Mouse (Mus musculus) MEL-GATA-1-ER (cell line): ENCODE measurements around the gene Gltp.

Experiments used
- DNase-seq: peaks from one replicate; pipeline ENCODE4 v3.0.0-alpha.2; 2012; ENCODE audit warnings: low read depth; ENCODE audit errors: extremely low read depth

Gltp gene

DNA sequence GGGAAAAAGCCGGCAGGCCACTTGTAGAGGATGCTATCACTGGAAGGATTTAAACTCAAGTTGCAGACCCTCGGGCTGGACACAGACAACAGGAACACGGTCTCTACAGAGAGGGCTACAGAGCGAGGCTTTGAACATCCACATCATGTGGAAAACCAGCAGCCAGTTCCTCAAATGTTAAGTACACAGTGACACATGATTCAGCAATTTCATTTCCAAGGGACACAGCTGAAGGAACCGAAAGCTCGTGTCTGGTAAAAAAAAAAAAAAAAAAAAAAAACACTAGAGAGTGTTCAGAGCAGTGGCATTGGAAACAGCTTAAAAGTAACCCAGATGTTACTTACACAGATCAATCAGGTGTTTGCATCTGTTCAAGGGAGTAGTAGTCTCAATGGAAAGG lies 29.8 kb downstream of the Gltp start:
- DNase-seq: peak; percentile 47

DNA sequence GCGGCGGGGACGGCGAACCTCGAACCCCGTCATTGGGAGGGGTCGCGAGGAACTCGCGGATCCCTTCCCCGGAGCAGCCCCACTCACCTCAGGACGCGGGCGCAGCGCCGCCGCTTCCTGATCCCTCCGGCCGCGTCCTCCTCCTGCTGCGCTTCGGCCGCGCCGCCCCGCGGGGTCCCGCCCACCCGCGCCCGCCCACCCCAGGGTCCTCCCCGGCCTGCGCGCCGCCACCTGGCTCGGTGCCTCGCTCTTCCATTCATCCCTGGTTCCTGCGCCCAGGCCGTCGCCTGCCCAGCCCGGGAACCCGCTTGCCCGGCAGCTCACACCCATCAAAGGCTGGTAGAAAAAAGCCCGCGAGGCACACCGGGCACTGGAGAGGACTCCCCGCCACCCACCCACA lies 32.5 kb downstream of the Gltp start, which contains the start of gene Trpv4:
Trpv4 (minus strand) TSS at position 167 of the 400 bp plus-strand sequence.
- DNase-seq: no peak

DNA sequence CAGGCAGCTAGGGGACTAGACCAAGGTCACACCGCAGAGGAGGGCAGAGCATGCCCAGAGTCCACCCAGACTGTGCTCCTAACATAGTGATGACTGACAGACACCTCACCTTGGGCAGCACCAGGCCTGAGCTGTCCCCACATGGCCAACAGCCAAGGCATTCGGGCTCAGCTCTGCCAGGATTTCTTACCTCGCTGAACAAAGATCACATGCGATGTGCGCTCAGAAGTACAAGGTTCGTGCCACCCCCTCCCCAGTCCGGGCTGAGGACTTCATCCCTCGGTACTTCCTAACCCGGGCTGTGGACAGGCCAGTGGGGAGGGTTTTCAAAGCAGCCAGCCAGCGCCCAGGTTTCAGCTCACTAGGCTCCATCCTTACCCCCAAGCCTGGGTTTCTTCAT lies 33.4 kb downstream of the Gltp start:
- DNase-seq: no peak

DNA sequence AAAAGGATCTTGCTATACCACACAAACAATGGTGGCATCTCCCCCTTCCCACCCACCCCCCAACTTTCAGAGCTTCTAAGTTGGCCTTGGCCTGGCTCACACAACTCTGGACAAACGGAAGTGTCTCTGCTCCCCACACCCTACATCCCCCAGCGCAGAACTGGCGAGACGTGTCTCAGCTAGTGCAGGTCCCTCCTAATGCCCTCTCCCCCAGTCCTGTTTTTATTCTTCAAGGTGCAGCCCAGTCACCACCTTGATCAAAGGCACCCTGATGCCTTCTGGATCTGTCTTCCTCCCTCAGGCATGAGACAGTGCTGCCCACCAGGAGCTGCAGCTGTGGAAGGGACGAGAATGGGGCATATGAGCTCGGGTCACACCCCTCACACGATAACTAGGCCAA lies 34.5 kb downstream of the Gltp start:
- DNase-seq: no peak

GRCm38 (mm10) chr5:114655721-114656120 lies 35.1 kb downstream of the Gltp start:
- DNase-seq: no peak

- DNase-seq: no peak
Measured at GRCm38 (mm10) chr5:114653656-114654437, 36.9 kb downstream of the Gltp start.

DNA sequence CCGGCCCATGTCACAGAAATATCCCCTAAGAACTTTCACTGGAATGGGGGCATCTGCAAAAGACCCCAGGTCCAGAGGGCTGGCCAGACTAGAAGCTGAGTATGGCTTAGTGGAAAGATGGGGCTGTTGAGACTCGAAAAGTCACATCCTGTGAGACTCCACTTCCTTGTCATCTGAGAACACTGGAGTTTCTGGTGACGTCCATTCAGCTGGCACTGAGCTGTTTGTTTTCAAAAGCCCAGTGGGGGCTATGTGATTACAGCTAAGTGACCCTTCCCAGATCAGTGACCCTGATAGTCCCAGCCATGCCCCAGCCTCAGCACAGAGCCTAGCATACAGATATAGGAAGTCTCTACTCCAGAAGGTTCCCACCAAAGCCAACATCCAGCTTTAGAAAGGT lies 39.3 kb downstream of the Gltp start:
- no peak for DNase-seq

GRCm38 (mm10) chr5:114651002-114651401 lies 39.8 kb downstream of the Gltp start:
- no peak for DNase-seq

GRCm38 (mm10) chr5:114648728-114649311 lies 42.0 kb downstream of the Gltp start:
- no peak for DNase-seq

DNA sequence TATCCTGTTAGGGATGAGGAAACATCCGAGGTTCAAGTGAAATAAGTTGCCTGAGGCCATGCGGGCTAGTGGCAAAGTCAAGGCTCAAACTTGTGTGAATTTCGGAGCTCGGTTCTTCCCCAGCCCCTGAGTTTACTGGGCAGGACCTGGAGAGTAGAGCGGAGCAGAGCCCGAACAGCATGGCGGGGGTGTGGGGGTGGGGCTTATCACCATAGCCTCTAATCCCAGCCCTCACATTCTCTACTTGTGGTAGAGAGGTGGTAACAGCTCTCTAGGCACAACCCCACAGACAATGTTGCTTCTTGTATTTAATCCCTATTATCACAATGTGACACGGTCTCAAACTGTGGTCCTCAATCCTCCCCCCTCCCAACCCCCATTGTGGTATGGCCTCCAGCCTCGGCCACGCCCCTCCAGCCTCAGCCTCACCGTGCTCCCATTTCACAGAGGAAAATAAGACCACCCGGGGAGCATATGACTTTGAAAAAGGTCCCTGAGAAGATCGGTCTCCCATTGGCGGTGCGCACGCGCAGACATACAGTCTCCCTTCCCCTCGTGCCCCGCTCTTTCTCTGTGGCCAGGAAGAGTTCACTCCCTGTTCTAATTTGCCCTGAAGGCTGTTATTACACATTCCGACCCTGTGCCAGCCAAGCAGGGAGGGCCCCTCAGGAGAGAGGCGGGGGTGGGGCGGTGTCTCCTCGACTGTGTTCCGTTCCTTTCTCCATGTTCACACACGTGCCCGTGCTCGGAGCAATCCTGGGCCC lies 43.4 kb downstream of the Gltp start:
- DNase-seq: peak; percentile 66

DNA sequence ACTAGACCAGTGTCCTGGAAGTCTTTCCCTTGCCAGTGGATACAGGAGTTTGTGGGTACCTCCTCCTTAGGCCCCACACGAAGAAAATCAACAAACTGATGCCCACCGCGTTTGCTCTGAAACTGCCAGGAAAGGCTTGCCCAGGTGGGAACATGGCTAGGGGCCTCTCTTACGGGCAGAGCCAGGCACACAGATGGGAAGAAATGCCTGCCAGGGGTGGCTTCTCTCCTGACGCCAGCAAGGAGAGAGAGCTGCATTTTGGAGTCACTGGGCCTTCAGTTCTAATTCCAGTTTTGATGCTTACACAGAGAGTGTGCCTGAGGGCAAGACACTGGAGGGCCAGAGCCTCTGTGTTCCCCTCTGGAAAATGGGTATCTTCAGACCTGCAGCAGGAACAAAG lies 44.9 kb downstream of the Gltp start:
- no peak for DNase-seq

DNA sequence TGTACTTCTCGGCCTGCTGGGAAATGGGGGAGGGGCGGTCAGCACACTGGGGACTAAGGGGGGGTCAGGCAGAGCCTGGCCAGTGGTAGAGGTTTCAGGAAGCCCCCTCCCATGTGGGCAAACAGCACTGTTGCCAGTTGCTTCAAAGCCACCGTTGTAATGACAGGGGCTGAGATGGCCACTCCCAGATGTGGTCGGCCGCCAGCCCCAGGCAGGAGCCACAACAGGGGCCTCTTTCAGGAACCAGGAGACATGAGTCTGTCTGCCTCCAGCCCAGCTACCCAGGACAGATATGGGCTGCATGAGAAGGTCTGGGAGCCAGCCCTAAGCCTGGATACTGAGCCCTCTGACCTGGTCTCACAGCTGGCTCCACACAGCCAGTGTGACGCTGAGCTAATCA lies 45.9 kb downstream of the Gltp start:
- DNase-seq: no peak

DNA sequence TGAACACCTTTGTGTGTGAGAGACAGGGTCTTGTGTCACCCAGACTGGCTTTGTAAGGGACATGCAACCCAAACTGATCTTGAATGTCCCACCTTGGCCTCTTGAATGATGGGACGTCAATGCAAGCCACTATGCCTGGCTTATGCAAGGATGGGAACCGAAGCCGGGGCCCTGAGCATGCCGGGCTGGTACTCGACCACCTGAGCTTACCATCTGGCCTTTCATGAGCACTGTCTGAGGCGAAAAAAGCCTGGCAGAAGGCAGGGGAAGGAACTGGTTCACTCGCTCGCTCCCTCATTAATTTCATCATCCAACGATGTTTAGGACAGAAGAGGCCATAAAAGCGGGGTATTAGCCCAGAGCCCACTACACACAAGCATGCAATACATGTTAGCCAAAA lies 50.0 kb downstream of the Gltp start:
- DNase-seq: no peak

- DNase-seq: no peak
Measured at GRCm38 (mm10) chr5:114639645-114639957, 51.2 kb downstream of the Gltp start.

DNA sequence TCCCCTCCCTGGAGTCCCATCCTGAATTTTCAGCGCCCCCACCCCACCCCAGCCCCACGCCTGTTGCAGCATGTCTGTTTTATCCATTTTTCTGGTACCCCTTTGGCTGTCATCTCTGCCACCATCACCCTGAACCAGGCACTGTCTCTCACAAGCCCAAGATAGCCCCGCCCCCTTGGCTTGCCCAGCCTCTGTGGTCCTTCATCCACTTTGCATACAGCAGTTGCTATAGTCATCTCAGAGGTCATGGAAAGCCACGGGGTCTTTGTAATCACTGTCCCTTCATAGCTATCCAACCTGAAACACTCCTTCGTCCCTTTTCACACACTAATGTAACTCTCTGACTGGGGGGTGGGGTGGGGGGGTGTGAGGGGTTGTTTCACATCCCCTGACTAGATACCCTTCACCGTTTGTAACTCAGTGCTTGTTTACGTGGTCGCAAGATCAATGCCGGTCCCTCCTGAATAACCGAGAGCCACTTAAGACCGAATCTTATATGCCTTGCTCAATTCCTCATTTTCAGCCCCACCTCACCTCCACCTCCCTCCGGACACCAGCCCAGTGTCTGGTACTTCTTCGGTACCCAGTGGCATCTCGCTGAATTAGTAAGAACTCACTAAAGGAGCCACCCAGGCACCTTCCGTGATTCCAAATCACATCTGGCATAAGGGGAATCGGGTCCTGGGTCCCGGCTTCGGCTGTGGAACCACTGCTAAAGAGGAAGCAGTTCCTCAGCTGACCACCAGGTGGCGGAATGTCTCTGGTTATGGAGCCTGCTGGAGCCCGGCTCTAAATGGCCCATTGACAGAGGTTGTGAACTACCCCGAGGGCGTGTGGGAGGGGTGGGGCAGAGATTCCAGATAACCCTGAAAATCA lies 51.8 kb downstream of the Gltp start:
- DNase-seq: no peak

DNA sequence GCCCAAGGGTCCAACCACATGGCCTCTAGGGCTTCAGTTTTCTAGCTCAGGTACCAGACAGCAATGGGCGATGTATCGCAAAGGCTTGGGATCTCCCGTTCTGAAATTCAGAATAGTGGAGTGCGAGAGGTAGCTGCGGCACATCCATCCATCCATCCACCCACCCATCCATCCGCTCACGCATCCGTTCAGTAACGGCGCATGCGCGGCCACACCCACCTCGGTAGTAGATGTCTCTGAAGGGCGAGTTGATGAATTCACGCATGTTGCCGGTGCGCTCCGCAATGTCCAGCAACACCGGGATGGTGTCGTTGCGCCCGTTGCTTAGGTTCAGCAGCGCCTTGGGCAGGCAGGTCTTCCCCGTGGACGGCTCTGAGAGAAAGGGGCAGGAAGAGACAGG lies 54.7 kb downstream of the Gltp start:
- DNase-seq: no peak

- no peak for DNase-seq
Measured at GRCm38 (mm10) chr5:114631336-114631735, 59.4 kb downstream of the Gltp start.

DNA sequence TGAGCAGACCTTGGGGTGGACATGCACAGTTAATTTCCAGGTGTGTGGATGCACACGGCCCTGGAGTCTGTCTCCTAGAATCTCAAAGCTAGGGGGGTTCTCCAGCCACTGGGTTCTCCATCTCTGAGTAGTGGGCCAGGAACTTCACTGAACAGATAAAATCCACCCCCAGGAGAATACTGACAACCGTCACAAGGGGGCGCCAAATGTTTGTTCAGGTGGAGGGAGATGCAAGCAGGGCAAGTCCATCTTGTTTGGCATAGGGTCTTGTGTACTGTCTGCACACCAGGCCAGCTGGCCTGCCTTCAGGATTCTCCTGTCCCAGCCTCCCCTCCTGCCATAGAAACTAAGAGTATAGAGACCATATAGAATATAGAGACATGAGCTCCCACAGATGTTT lies 65.2 kb downstream of the Gltp start:
- no peak for DNase-seq

GRCm38 (mm10) chr5:114620305-114620704 lies 70.5 kb downstream of the Gltp start:
- peak; percentile 49 for DNase-seq
